Mouse (Mus musculus) kidney, adult 18-20 months (tissue): ENCODE results near the gene Ric8b.

Source experiments
- DNase-seq: peaks from one replicate; pipeline ENCODE4 v3.0.0; 2021

Ric8b gene

DNA sequence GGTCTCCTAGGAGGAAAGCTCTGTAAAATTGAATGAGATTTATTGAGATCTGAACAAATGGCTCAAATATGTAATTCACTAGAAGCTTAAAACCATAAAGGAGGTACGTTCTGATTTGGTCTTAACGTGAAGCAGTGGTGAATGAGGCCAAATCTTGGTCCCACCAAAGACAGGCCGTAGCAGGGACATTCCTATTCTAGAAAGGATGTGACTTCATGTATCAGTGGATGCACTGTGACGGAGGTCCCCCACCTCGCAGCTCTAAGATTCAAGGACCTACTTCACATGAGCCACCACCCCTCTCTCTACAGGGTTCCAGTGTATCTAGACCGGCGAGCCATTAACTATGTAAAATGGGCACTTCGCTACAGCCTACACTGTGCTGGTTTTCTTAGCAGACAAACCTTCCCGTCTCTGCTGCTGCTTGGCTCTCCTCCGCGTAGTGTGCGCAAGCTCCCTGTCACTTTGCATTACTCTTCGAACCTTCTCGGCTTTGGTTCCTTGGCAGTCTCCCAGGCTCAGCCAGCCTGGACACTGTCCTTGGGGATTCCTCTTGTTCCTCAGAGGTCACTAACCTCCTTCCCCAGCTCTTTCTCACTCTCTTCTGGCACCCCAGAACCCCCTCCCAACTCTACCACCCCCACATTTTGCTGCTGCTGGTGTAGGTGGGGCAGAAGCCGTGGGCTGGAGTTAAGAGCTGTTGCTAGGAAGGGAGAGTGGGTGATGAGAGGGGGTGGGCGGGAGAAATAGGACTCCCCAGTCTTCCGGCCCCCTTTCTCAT, 8.2 kb upstream of the Ric8b start:
- no peak for DNase-seq

DNA sequence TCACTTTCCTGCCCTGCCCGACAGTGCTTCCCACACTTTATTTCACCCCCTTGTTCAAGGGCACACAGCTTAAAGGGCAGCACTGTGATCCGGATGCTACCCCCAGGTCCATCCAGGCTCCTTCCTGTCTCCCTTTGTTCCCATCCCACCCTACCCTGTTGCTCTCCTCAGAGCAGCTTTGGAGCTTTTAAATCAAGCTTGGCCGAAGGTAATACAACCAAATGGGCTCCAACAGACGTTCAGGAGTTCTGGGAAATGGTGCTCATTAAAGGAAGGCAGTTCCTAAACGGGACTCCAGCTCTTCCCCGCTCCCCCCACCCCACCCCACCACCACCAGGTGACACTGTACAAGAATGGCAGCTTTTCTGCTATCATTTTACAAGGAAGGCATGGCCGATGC, 7.2 kb upstream of the Ric8b start:
- DNase-seq, result no peak

DNA sequence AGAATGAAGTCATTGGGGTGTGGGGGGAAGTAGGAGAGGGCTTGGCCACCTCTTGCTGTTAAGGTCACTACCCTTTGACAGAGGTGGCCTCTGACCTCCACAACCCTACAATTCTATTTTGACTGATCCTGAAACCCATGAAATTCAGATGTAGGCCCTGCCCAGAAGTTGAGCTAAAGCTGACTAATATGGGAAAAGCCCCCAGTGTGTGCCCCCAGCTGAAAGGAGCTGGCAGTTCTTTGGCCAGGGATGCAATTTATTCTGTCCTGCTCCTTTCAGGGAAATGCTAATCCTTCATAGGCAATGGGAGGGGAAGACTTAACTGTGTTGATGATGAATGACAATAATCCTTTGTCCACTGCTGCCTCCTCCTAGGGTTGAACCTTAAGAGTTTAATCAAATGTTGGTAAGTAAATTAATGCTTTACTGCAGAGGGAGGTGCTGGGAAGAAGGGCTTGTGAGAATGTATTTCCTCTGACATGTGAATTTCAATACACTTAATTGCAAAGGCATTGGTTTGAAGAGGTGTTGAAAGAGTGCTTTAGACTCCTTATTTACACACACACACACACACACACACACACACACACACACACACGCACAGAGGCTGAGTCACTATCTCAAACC, 6.5 kb upstream of the Ric8b start:
- DNase-seq, result no peak

DNA sequence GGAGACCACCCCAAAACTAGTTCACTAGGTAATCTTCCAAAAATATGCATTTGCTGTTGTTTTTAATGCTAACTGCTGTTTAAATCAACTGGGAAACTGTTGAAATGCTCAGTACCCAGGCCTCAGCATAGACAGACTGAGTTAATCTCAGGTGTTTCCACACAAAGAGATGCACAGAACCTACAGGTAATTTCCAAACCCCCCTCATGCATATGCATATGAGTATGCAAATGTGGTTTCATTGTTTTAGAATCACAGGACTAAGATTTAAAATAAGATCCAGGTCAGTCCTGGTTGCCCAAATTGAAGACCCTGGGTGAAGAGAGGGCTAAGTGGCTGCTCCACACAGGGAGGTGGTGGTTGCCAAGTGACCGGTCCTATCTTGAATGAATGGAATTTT, 4.3 kb upstream of the Ric8b start:
- no peak for DNase-seq

DNA sequence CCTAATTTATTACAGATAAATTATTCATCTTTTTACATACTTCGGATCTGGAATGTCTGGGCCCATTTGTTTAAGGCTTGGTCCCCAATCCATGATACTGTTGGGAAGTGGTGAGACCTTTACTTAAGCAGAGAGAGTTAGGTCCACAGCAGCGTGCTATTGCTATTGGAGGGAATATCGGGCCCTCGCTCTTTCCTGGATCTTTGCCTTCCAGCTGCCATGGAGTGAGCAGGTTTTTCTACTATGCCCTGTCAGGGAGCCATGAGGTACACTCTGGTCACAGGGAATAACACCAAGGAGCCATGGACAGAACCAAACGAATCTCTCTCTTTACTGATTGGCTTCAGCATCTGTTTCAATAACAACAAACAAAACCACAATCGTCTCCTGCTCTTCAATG, 1.9 kb upstream of the Ric8b start:
- DNase-seq, result no peak

DNA sequence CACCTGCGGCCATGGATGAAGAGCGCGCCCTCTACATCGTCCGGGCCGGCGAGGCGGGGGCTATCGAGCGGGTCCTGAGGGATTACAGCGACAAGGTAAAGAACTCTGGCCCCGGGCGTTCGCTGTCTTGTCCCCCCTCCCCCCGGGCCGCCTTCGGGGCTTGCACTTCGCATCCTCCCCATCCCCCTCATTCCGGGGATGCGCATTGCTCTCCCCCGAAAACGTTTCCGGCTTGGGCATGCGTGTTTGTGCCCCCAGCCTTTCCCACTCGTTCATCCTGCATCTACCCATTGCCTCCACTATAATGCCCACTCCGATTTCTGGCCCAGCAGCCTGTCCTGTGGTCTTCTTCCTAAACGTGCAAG, 297 bp downstream of the Ric8b start:
- DNase-seq, result no peak

DNA sequence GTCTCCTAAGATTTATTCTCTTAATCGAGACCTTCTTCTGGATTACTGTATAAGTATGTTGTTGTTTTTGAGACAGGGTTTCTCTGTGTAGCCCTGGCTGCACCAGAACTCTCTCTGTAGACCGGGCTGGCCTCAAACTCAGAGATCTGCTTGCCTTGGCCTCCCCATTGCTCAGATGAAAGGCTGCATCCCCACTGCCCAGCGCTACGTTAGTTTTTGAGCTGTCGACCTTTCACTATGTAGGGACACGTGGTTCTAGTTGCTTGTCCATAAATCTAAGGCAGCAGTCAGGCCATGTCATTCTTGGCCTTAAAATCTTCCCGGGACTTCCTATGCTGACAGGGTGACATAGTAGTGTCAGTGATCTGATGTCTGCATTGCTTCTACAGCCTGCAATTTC, 8.9 kb downstream of the Ric8b start:
- DNase-seq, result no peak

DNA sequence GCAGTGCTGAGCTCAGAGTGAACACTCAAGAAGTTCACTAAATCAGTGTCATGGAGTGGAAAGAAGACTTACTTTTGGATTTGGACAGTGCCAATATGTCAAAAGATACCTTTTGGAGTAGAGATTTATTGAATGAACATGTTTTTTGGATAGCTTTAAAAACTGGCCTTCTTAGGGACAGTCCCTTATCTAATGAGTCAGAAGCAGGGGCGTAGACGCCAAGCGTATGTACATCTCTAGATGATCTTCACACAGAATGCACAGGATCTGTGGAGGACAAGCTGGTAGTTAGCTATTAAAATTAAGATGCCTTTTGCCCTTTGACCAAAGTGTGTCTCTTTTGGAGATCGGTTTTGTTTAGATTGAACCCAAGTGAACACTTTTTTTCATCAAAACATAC, 9.5 kb downstream of the Ric8b start:
- DNase-seq, result no peak

DNA sequence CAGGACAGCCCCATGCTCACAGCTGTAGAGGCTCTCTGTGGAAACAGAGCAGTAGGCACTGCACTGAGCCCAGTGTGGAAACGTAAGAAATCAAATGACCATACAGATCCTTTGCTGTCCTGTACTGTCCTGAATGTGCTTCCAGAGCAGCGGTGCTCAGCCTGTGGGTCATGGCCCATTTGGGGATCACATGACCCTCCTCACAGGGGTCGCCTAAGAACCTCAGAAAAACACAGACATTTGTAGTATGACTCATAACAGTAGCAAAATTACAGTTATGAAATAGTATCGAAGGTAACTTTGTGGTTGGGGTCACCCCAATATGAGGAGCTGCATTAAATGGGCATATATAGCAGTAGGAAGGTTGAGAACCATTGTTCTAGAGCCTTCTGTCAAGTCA, 11.0 kb downstream of the Ric8b start:
- DNase-seq, result no peak

DNA sequence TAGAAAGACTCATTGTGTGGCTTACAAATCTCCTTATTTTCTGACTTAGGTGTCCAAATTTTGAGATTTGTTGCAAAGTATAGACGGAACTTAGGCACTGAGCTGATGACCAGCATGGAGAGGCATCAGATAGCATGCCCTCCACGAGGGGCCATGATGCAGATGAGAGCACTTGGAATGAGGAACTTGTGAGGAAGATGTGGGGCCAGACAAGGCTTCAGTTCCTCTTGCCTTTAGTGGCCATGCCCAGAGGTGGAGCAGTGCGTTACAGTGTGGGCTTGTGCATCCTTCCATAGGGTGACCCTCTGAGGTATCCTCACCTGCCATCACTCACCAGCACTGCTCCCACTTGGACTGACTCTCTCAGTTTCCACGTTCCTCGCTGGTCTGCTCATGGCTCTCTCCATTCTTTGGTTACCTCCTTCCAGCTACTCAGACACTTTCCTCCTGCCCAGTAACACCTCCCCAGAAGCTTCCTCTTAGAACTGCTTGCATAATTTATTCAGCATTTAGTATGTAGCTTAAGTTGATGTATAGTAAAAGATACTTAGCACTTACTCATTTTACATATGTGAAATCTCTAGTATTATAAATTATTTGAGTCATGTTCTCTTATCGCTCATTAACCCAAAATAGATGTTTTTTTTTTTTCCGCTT, 18.3 kb downstream of the Ric8b start:
- no peak for DNase-seq

DNA sequence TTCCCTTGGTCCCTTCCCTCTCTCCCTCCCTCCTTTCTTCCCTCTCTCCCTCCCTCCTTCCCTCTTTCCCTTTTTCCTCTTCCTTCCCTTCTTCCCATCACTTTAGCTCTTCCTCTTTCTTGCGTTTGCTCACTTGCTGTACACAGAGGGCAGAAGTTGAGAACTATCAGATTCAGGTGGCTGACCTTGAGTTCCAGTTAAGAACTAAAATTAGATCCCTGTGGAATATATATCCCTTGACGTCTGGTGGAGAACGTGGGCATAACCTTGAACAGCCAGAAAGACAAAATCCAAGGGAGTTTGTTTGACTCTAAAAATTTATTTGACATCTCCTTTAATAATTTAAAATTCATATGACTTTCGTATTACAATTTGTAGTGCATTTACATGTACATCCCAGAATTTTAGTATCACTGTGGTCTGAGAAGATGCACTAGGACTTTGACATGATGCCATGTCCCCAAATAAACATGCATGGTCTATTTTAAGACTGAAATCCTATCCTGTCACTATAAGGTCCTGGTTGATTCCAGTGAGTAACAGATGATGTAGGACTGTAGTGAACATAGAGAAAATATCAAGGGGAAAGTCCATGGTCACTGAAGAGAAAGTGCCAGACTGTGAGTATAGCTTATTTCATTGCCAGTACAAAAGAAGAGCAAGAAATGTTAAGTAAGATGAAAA, 19.6 kb downstream of the Ric8b start:
- DNase-seq, result no peak

DNA sequence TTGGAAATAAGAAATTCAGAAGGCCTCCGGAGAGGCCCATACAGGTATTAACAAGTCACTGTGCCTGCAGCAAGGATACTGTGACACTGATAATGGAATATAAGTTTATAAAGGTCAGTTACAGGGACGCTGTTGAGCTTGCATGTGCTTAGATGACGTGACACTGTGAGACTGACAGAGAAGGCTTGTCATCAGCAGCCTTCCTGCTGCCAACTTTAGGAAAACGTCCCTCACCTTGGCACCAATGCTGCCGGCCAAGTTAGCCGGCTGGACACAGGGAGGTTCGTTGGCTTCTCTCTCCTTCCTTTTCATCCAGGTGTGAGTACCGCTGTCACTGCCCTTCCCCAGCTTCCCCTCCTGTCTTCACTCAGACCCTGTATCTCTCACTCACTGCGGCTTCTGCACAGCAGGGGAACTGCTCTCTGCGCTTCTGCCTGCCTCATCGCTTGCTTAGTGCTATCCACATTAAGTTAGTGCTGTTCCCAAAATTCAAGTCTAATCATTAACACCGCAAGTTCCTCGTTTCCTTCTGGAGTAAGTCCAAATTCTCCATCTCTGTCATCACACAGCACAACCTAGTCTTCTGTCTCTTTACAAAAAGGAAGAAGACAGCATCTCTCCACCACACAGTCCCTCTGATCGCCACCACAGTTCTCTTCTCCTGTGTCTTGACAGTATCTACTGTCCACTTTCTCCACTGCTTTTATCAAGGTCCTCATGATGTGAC, 20.8 kb downstream of the Ric8b start:
- no peak for DNase-seq

DNA sequence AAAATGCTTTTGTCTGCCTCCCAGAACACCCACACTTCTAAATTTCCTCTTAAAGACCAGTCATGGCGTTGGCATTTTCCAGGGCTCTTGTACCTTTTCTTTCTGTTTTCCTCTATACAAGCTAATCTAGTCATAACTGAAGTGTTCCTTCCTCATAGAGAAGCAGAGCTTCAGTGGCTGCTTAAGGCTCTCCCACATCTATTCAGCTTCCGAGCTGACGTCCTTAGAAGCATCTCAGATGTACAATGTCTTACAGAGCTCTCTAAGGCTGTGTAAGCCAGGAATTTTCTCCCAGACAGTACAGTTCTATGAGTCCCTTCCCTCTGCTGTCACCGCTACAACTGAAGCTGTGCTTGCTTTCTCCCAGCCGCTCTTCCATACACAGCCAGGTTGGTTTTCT, 21.5 kb downstream of the Ric8b start:
- DNase-seq, result no peak

DNA sequence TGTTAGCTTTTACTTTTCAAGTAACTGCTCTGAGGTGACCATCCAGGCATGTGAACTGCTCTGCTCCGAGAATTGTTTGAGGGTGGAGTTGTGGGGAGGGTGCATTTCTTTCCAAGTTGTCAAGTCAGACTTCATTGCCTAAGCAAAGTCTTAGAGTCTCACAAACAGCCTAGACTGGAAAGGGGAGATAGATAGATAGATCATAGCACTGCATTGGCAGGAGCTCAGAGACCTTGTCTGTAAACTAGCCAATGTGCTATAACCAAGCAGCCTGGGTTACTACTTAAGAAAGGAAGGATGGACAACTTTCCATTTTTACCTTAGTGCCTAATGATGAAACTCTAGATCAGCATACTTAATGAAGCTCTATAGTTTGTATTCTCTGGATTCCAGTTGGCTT, 22.9 kb downstream of the Ric8b start:
- no peak for DNase-seq

DNA sequence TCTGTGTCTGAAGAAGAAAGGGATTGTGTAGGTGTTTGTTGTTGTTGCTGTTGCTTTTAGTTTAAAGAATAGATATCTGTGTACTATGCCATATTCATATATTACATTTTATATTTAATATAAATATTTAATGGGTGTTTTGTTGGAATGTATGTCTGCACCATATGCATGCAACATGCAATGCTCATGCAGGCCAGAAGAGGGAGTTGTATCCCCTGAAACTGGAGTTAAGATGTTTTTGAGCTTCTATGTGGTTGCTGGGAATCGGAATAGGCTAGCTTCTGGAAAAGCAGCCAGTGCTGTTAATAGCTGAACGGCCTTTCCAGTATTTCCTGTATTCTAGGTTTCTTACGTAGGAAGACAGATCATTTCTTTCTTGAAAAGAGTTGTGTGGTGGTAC, 28.3 kb downstream of the Ric8b start:
- DNase-seq, result no peak

DNA sequence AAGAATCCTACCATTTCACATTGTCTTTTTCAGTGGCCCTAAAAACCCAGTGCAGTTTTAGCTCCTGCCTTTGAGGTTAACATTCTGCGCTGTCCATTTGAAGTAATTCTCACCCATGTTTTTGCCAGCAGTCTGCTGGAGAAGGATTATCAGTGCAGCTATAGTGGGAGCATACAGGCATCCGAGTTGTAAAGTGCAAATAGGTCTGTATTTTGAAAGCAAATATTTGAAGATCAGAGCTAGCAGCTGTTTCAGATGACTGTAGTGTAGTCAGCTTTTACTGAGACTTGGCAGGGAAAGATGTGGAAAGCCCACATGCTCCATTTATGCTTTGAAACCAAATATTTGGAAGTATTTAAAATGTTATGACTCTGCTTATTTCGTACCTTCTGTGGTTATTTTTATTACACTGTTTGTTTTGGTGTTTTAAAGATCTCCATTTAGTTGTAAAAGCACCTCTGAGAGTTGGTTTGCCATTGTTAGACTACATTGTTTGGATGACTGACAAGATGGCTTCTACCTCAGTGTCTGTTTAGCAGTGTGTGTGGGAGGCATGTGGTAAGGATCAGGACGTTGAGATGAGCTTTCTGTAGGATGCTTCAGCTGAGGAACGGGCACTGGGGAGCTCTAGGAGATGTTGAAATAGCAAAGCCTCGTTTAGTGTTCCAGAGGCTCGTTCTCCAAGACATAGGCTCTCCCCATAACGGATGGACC, 31.7 kb downstream of the Ric8b start:
- DNase-seq, result no peak

DNA sequence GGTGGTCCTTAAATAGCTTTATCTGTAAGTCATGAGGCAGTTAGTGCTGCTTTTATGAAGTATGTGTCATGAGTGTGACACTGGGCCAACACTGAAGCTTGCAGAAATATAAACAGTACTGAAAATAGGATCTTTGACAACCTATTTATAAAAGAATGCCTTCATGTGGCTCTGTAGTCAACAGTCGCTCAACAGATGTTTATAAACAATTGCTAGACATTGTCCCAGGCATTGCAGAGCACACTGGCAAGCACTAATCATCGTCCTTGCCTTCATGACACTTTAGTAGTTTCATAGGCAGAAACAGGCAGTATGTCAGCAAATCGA, 32.2 kb downstream of the Ric8b start:
- no peak for DNase-seq

DNA sequence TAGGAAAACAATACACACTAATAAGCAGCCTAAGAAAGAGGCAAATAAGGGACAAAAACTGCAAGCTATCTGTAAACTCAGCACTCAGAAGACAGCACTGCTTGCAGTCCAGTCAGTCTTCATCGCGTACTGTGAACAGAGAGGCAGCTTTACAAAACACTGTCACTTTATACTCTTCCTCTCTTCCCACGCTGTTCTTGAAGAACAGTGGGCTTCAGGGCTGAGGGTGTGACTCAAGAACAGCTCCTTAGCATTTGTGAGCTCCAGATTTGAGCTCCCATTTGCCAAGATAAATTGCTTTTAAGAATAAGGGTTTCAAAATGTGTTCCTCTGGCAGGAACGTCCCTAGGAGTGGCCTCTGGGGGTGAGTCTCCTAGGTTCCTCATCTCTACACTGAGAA, 33.0 kb downstream of the Ric8b start:
- DNase-seq, result no peak

DNA sequence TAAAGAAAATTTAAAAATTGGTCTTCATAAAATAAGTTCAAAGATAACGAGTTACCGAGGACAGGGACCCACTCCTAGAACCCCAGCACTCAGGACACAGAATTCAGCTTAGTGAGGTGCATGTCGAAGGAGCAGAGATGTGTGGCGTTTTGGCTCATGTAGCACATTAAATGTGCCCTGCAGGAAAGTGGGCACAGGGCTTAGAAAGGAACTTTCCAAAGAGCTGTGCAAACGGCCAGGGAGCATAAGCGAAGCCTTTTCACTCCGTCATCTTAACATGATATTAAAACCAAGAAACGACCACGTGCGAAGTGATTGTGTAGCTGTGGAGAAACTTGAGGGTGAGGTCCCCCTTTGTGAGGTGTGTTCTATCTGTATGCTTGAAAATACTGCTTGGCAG, 36.8 kb downstream of the Ric8b start:
- DNase-seq, result no peak

DNA sequence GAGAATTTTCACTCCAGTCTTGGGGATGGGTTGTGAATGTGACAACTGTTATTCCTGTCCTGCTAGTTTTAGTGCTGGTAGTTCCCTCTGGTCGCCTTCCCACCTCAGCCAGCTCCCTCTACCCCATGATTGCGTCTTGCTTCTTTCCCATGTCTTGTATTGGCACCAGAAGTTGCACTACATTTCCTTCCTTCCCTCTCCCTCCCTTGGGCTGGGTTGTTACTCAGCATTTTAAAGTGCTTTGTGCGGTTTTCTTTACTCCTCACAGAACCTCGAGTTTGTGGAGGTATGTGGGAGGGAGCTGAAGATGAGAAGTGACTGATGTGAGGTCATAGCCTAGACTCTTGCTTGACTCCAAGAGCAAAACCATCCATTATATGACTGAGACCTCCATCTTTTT, 38.8 kb downstream of the Ric8b start:
- DNase-seq, result no peak

DNA sequence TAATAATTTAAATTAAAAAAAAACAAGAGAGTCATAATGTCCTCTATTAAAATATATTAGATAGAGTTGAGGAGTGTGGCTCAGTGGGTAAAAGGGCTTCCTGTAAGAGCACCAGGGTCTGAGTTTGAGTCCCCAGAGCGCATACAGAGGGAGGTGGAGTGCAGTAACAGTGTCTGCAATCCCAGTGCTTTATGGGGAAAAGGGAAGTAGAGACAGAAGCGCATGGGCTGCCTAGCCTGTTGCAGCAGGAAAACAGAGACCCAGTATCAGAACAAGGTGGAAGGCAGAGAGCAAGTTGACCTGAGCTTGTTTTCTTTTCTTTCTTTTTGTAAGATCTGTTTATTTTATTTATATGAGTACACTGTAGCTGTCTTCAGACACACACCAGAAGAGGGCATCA, 41.2 kb downstream of the Ric8b start:
- no peak for DNase-seq

DNA sequence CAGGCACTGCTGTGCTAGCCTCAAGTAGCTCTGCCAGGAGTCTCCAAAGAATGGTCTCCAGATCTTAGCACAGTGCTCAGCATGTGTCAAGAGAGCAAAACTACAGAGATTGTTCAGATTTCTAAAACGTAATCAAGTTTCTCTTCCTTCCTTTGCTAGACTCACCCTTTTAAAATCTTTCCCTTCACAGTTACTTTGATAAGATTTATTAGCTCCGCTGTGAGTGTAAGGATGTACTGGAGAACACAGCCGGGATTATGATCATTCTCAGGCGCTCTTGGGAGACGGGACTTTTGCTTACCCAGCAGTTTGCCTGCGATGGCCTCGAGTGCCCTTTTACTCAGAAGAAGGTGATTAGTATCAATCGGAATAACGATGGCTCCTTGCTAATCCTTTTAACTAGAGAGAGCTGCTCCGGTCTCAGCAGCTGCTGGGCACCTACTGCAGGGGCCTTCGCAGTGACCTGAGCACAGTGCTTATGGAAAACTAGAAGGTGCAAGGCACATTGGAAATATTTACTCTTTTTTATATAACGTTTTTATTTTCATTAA, 43.0 kb downstream of the Ric8b start:
- DNase-seq, result no peak
